Mouse (Mus musculus) lung, adult 2 months (tissue): ENCODE results near the gene Ttf1.
A peak's percentile ranks its signal among the peaks of the same experiment; 100 is the strongest.

Source experiments
- CTCF ChIP-seq: fragments of 200-500 bp; IDR thresholded peaks from 2 replicates; pipeline ENCODE4 v1.5.1; 2011; ENCODE audit warnings: mild to moderate bottlenecking, low read length, control low read depth; ENCODE audit not compliant: insufficient read depth
- POLR2A ChIP-seq: fragments of 200-500 bp; IDR thresholded peaks from 2 replicates; pipeline ENCODE4 v1.6.1; 2011; ENCODE audit warnings: low read depth, mild to moderate bottlenecking, control low read depth, low read length, borderline replicate concordance; ENCODE audit errors: extremely low read depth

DNA sequence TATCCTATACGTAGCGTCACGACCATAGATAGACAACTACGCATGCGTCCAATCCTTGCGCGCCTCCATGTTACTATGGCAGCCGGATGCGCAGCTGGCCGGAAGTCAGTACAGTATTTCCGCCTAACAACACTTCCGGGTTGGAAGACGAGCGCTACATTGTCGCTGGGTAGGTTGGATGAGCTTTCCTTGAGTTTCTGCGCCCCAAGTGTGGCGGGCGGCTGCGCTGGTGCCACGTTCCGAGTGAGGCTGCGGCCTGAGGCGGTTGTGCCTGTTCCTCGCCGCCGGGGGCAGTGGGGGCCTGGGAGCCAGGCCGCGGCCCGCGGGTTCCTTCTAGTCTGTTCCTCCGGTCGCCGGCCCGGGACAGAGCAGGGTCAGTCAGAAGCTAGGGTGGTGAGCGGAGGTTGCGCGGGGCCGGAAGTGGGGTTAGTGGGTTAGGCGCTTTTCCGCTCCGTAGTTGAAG lies at the start of gene Ttf1:
- TF ChIP-seq POLR2A (peak; percentile 87; the same call in 1 of the 2 replicates), CTCF (no peak)
